Mouse (Mus musculus): Measurements from ENCODE around the gene Slc6a3. TPM values are rescaled to one million over a fixed set of nuclear protein-coding genes. Genes with fewer than 3 reads are reported as not detected.

The Slc6a3 gene
- polyA plus RNA-seq, 1 experiment from 2014 or later: not detected

DNA sequence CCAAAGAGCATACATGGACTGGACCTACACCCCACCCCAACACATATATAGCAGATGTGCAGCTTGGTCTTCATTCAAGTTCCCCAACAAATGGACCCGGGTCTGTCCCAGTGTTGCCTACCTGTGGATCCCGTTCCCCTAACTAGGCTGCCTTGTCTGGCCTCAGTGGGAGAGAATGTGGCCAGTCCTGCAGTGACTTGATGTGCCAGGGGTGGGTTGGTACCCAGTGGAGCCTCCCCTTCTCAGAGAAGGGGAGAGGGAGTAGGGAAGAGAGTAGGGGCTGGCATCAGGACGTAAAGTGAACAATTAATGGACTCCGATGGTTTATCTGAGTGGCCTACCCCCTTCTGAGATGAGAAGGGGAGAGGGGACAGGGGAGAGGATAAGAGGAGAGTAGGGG lies 66.5 kb downstream of the Slc6a3 start:
- no peaks in the 10 kb centered on the region for H3K9me3 ChIP-seq
- H3K27ac ChIP-seq (replicated peaks): peak overlapping the region; percentile 91; the same call in 1 of the 2 replicates
- no peaks in the 10 kb centered on the region for H3K27me3 ChIP-seq (replicated peaks; ENCODE audit: low read depth, poor library complexity, severe bottlenecking)
- DNase-seq (ENCODE audit: low spot score): peak; percentile 11
- H3K4me1 ChIP-seq: peaks cover 23% of the 10 kb centered on the region
- H3K36me3 ChIP-seq (replicated peaks): peaks cover 21% of the 10 kb centered on the region
- 53% methylated on average over 4 of the region's 4 CpGs for WGBS
- peak overlapping the region; percentile 92 for H3K4me3 ChIP-seq

DNA sequence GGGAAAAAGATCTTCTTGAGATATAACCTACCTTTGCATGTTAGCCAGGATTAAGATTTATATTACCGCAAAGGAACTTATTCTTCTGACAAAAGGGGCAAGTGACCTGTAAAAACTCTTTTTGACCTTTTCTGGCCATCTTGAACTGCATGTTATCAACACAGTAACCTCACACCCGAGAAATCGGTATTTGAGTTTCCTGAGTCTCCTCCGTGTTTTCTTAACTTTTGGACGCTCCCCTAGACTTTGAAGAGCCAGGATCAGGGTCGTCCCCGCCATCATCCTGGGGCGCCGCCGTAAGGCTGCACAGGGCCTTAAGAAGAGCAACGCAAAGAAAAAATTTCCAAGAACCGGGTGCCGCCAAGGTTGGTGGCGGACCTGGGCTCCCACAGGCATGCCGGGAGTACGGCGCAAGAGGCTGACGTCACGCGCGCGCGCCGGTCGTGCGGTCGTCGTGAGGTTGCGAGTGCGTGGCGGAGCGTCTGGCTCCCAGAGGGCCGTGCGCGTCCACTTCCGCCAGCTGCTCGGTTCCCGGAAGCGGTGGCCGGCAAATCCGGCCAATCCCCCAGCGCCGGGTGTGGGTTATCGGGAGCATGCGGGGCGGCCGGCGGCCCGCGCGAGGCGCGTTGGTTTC lies 67.1 kb downstream of the Slc6a3 start, which contains the start of gene Clptm1l:
Clptm1l (plus strand) TSS at position 485 of the 634 bp plus-strand sequence.
- H3K4me1 ChIP-seq: peaks cover 23% of the 10 kb centered on the region
- H3K27me3 ChIP-seq (replicated peaks; ENCODE audit: low read depth, poor library complexity, severe bottlenecking): no peaks in the 10 kb centered on the region
- H3K4me3 ChIP-seq: peak within 1 kb of the TSS; percentile 92
- no peaks in the 10 kb centered on the region for H3K9me3 ChIP-seq
- WGBS: under 1% methylated on average over 53 of the region's 53 CpGs
- H3K36me3 ChIP-seq (replicated peaks): peaks cover 27% of the 10 kb centered on the region
- DNase-seq (ENCODE audit: low spot score): peak; percentile 98
- H3K27ac ChIP-seq (replicated peaks): peak within 1 kb of the TSS; percentile 91

DNA sequence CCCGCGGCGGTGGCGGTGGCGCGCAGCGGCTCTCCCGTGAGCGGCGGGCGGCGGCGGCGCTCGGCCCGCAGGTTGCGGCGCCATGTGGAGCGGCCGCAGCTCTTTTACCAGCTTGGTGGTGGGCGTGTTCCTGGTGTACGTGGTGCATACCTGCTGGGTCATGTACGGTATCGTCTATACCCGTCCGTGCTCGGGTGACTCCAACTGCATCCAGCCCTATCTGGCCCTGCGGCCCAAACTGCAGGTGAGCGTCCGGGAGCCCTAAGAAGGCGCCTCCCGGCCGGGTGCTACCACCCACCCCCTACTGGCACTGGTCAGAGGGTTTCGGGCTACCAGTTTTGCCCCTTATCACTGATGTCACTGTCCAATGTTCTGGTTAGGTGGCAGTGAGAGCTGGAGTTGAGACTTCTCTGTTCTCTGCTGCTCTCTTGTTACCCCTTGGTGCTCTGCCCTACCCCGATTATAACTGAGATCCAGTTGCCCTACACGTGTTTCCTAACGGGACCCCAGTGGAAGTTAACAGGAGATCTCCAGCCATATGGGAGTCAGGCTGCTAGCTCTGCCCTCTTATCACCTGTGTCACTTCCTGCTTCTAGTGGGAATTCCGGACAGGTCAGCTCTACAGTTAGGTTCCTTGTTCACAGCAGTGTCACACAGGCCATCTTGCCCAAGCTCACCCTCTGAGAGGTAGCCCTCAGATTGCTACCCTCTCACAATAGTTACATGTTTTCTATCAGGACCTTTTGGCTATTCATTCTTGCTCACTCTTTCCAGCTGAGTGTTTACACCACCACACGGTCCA lies 67.8 kb downstream of the Slc6a3 start:
- no peak for DNase-seq (ENCODE audit: low spot score)
- 5% methylated on average over 39 of the region's 39 CpGs for WGBS

DNA sequence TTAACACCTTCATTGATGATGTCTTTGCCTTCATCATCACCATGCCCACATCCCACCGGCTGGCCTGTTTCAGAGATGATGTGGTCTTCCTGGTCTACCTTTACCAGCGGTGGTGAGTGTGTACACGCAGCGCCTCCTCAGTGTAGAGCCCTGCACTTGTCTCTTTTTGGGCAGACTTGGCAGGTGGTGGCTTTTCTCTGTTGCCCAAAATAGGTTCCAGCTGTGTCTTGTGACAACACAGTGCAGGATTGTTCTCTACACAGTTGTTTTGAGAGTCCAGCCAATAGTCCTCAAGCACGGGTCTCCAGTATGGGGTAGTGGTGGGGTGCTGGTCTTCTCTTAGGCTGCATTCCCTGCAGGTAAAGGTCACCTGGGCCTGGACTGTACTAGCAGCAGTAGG lies 81.9 kb downstream of the Slc6a3 start:
- Histone ChIP-seq H3K36me3 (replicated peaks) (peaks cover 89% of the 10 kb centered on the region), H3K4me1 (no peaks in the 10 kb centered on the region), H3K27me3 (replicated peaks; ENCODE audit: low read depth, poor library complexity, severe bottlenecking) (no peaks in the 10 kb centered on the region), H3K27ac (replicated peaks) (no peak overlapping the region), H3K4me3 (no peak overlapping the region), H3K9me3 (no peaks in the 10 kb centered on the region)
- 91% methylated on average over 5 of the region's 5 CpGs for WGBS
- DNase-seq (ENCODE audit: low spot score): no peak

More for the DNA sequence above, 67.8 kb downstream of the Slc6a3 start:
- H3K36me3 ChIP-seq (replicated peaks): peaks cover 34% of the 10 kb centered on the region
- H3K27me3 ChIP-seq (replicated peaks; ENCODE audit: low read depth, poor library complexity, severe bottlenecking): no peaks in the 10 kb centered on the region
- H3K4me1 ChIP-seq: peaks cover 23% of the 10 kb centered on the region
- peak overlapping the region; percentile 92 for H3K4me3 ChIP-seq
- H3K9me3 ChIP-seq: no peaks in the 10 kb centered on the region
- H3K27ac ChIP-seq (replicated peaks): peak overlapping the region; percentile 91

DNA sequence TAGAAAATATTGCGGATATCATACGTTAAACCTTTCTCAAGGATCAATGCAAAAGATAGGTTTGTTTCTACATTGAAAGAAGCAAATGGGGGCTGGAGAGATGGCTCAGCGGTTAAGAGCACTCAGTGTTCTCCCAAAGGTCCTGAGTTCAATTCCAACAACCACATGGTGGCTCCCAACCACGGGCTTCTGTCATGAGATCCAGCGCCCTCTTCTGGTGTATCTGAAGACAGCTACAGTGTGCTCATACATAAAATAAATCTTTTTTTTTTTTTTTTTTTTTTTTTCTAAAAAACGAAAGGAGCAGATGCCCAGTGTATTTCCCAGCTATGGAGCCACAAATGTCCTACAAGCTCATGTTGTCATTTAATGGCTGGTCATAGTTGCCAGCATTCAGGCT lies 84.1 kb downstream of the Slc6a3 start:
- Histone ChIP-seq H3K4me1 (no peaks in the 10 kb centered on the region), H3K4me3 (no peak overlapping the region), H3K27ac (replicated peaks) (no peak overlapping the region), H3K9me3 (no peaks in the 10 kb centered on the region), H3K27me3 (replicated peaks; ENCODE audit: low read depth, poor library complexity, severe bottlenecking) (no peaks in the 10 kb centered on the region), H3K36me3 (replicated peaks) (peaks cover 66% of the 10 kb centered on the region)
- 75% methylated on average over 6 of the region's 6 CpGs for WGBS
- DNase-seq (ENCODE audit: low spot score): no peak

DNA sequence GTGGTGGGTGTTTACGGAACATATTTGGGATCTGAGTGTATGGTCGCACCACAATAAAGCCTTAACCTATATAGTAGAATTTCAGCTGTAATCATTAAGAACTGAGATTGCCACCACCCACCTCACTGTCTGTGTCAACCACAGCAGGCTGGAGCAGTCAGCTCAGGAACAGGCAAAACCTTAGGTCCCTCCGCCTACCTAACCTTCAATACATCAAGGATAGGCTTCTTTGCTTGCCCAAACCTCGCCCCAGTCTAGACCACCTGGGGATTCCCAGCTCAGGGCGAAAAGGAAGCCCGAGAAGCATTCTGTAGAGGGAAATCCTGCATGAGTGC lies 89.8 kb downstream of the Slc6a3 start:
- Histone ChIP-seq H3K27me3 (replicated peaks; ENCODE audit: low read depth, poor library complexity, severe bottlenecking) (no peaks in the 10 kb centered on the region), H3K9me3 (no peaks in the 10 kb centered on the region), H3K27ac (replicated peaks) (peak overlapping the region; percentile 90), H3K36me3 (replicated peaks) (peaks cover 36% of the 10 kb centered on the region), H3K4me3 (peak overlapping the region; percentile 73), H3K4me1 (peaks cover 27% of the 10 kb centered on the region)
- no peak for DNase-seq (ENCODE audit: low spot score)
- WGBS: 47% methylated on average over 6 of the region's 6 CpGs

DNA sequence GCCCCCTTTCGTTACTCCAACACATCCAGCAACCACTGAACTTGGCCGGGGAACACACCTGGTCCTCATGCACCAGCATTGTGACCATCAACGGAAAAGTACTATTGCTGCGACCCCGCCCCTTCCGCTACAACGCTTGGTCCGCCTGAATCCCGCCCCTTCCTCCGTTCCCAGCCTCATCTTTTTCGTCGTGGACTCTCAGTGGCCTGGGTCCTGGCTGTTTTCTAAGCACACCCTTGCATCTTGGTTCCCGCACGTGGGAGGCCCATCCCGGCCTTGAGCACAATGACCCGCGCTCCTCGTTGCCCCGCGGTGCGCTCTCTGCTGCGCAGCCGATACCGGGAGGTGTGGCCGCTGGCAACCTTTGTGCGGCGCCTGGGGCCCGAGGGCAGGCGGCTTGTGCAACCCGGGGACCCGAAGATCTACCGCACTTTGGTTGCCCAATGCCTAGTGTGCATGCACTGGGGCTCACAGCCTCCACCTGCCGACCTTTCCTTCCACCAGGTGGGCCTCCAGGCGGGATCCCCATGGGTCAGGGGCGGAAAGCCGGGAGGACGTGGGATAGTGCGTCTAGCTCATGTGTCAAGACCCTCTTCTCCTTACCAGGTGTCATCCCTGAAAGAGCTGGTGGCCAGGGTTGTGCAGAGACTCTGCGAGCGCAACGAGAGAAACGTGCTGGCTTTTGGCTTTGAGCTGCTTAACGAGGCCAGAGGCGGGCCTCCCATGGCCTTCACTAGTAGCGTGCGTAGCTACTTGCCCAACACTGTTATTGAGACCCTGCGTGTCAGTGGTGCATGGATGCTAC lies 90.4 kb downstream of the Slc6a3 start, which contains the start of gene Tert:
Tert (plus strand) TSS at position 167 of the 805 bp plus-strand sequence.
- no peaks in the 10 kb centered on the region for H3K27me3 ChIP-seq (replicated peaks; ENCODE audit: low read depth, poor library complexity, severe bottlenecking)

More for the DNA sequence above, 90.4 kb downstream of the Slc6a3 start, which contains the start of gene Tert:
- Histone ChIP-seq H3K36me3 (replicated peaks) (peaks cover 32% of the 10 kb centered on the region), H3K4me3 (peak within 1 kb of the TSS; percentile 73), H3K27ac (replicated peaks) (peak within 1 kb of the TSS; percentile 90), H3K4me1 (peaks cover 27% of the 10 kb centered on the region), H3K9me3 (no peaks in the 10 kb centered on the region)
- DNase-seq (ENCODE audit: low spot score): peak; percentile 83
- WGBS: 10% methylated on average over 47 of the region's 47 CpGs

Other genes with a start within 250 kb of the Slc6a3 start
- gene Mrpl36, start 208.2 kb upstream of the Slc6a3 start, polyA plus RNA-seq (2016; fragmentation: Nextera tagmentation; extraction: Ambion mirVana): 135 and 140 TPM in 2 replicates
- gene Ndufs6, start 208.2 kb upstream of the Slc6a3 start, polyA plus RNA-seq (2016; fragmentation: Nextera tagmentation; extraction: Ambion mirVana): 401 and 406 TPM in 2 replicates
- gene Lpcat1, start 69.5 kb upstream of the Slc6a3 start, polyA plus RNA-seq (2016; fragmentation: Nextera tagmentation; extraction: Ambion mirVana): 59.4 and 60.5 TPM in 2 replicates
- 98.9 and 103 TPM in 2 replicates for gene Clptm1l, start 67.3 kb downstream of the Slc6a3 start, polyA plus RNA-seq (2016; fragmentation: Nextera tagmentation; extraction: Ambion mirVana)
- gene Tert, start 90.2 kb downstream of the Slc6a3 start, polyA plus RNA-seq (2016; fragmentation: Nextera tagmentation; extraction: Ambion mirVana): 9.2 and 10.4 TPM in 2 replicates
- gene Slc6a18, start 141.3 kb downstream of the Slc6a3 start, polyA plus RNA-seq (2016; fragmentation: Nextera tagmentation; extraction: Ambion mirVana): not detected in 2 replicates
- gene Slc6a19, start 168.1 kb downstream of the Slc6a3 start, polyA plus RNA-seq (2016; fragmentation: Nextera tagmentation; extraction: Ambion mirVana): 0.08 and 0.34 TPM in 2 replicates
- gene Slc12a7, start 196.3 kb downstream of the Slc6a3 start, polyA plus RNA-seq (2016; fragmentation: Nextera tagmentation; extraction: Ambion mirVana): 53.5 and 55.8 TPM in 2 replicates

Data from embryonic facial prominence, embryonic 10.5 days (tissue).